Mouse (Mus musculus) olfactory bulb, adult 2 months (tissue): Measurements from ENCODE around the gene Sec22a.
A peak's percentile ranks its signal among the peaks of the same experiment; 100 is the strongest.

Experiments
- CTCF ChIP-seq: fragments of 200-500 bp; IDR thresholded peaks from 2 replicates; pipeline ENCODE4 v1.5.1; 2012; ENCODE audit warnings: low read depth, mild to moderate bottlenecking, low read length, moderate library complexity; ENCODE audit not compliant: insufficient read depth
- POLR2A ChIP-seq: fragments of 200-500 bp; IDR thresholded peaks from 2 replicates; pipeline ENCODE4 v1.6.1; 2012; ENCODE audit warnings: mild to moderate bottlenecking, low read depth, low read length, moderate library complexity; ENCODE audit not compliant: insufficient read depth

DNA sequence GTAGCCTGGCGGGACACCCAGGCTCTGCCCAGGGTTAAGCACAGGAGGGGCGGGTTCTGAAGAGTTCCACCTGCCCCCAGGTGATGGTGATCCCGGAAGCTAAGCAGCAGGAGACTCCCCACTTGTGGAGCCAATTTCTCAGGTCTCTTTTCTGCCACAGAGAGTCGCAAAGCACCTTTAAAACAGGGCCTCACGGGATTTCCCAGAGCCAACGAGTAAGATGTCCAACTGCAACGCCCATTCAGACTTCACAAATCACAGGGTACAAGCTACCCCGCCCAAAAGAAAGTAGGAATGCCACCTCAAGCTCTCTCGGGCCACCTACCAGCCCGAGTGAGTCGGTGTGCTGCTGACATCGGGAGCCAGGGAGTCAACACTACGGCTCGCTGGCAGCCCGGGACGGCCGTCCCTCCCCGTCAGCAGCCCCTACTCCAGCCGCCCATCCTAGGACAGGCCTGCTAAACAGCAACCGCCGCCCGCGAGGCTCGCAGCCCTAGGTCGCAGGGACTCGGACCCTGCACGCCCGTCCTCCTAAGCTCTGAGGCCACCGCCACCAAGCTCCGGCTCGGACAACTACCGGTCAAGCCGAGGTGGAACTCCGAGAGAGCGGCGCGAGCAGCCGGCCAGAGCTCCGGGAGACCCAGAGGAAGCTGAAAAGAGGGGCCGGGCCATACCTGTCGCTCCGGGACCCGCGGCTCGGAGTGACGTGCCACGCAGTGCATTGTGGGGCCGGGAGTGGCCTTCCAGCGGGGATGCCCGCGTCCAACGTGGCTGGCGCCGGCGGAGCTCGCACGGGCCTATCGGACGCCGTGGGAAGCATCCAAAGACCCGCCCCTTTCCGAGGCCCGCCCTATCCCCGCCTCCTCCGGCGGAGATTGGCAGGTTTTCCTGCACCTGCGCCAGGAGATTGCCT is at the start of gene Sec22a:
- TF ChIP-seq CTCF (no peak), POLR2A (peak; percentile 87)
